Mouse (Mus musculus): ENCODE measurements around the gene Ankrd39. TPM values are rescaled to one million over a fixed set of nuclear protein-coding genes. Genes with fewer than 3 reads are reported as not detected.

Ankrd39 gene
- polyA plus RNA-seq (2012; rRNA removed): 3.3 and 3.8 TPM in 2 replicates

GRCm38 (mm10) chr1:36546888-36547471, at the start of gene Ankrd39:
Ankrd39 (minus strand) TSS chr1:36547445.

GRCm38 (mm10) chr1:36558031-36558993, 11.1 kb upstream of the Ankrd39 start, which contains the start of gene Sema4c:
Sema4c (minus strand) TSS chr1:36558349.

DNA sequence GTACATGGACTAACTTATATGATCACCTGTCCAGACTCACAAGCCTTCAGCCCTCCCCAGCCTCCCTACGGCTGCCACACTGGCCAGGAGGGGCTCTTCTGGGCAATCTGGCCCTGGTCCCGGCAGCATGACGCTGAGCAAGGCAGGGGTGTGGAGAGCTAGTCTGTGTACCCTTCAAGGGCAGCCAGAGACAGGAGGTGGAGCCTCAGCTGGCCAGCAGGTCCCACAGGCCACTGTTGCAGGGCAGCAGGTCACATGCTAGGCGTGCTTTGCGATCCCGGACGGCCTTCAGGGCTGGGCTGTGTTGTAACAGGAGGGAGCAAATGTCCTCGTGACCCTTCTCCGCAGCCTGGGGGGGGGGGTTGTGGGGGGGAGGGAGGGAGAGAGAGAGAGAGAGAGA, 8.1 kb downstream of the Ankrd39 start, which contains the start of gene Gm42417:
TSS of gene Gm42417 (minus strand) at position 244 of the 400 bp plus-strand sequence.

GRCm38 (mm10) chr1:36536783-36537182, 10.5 kb downstream of the Ankrd39 start, which contains the start of gene Ankrd23:
Ankrd23 (minus strand) TSS chr1:36536883.

GRCm38 (mm10) chr1:36511289-36512021, 35.8 kb downstream of the Ankrd39 start, which contains the start of gene Cnnm3:
Cnnm3 (plus strand) TSS chr1:36511867.

Other genes with a start within 250 kb of the Ankrd39 start
- 0.84 and 1.2 TPM in 2 replicates for gene Arid5a, start 239.7 kb downstream of the Ankrd39 start, polyA plus RNA-seq (2012; rRNA removed)
- gene Kansl3, start 178.3 kb downstream of the Ankrd39 start, polyA plus RNA-seq (2012; rRNA removed): 10.3 and 11.8 TPM in 2 replicates
- under 0.01 and 0.01 TPM in 2 replicates for gene Fer1l5, start 175.2 kb downstream of the Ankrd39 start, polyA plus RNA-seq (2012; rRNA removed)
- 4.6 and 5.6 TPM in 2 replicates for gene Lman2l, start 102.2 kb downstream of the Ankrd39 start, polyA plus RNA-seq (2012; rRNA removed)
- gene Cnnm4, start 75.8 kb downstream of the Ankrd39 start, polyA plus RNA-seq (2012; rRNA removed): 0.74 and 0.86 TPM in 2 replicates
- 3.1 TPM in 2 replicates for gene Cnnm3, start 35.6 kb downstream of the Ankrd39 start, polyA plus RNA-seq (2012; rRNA removed)
- gene Ankrd23, start 10.6 kb downstream of the Ankrd39 start, polyA plus RNA-seq (2012; rRNA removed): 2.4 and 2.8 TPM in 2 replicates
- gene Gm42417, start 8.0 kb downstream of the Ankrd39 start, polyA plus RNA-seq (2012; rRNA removed): 0.02 TPM in 1 of 2 replicates, not detected in the other
- 2.4 and 2.6 TPM in 2 replicates for gene Sema4c, start 10.9 kb upstream of the Ankrd39 start, polyA plus RNA-seq (2012; rRNA removed)
- gene Fam178b, start 135.7 kb upstream of the Ankrd39 start, polyA plus RNA-seq (2012; rRNA removed): 0.08 TPM in 2 replicates
- gene Cox5b, start 144.0 kb upstream of the Ankrd39 start, polyA plus RNA-seq (2012; rRNA removed): 272 and 285 TPM in 2 replicates
- gene 4933424G06Rik, start 162.7 kb upstream of the Ankrd39 start, polyA plus RNA-seq (2012; rRNA removed): 0.02 TPM in 1 of 2 replicates, not detected in the other
- gene Actr1b, start 167.0 kb upstream of the Ankrd39 start, polyA plus RNA-seq (2012; rRNA removed): 24.2 and 27.5 TPM in 2 replicates
- gene Zap70, start 214.4 kb upstream of the Ankrd39 start, polyA plus RNA-seq (2012; rRNA removed): 0.05 TPM in 2 replicates

All from liver, embryonic 14 days (tissue).